Mouse (Mus musculus): ENCODE measurements at regions not wholly inside any gene's neighbourhood (a gene's known extent, or its start where the extent isn't known, plus 50 kb on each side); places are given as distances from the start of the nearest gene placed in this dataset.

GRCm38 (mm10) chr14:92958138-92958537 lies 932.3 kb downstream of the Pcdh9 start:
- DNase-seq: peak; percentile 49 to 82

GRCm38 (mm10) chr14:92955485-92955884 lies 935.0 kb downstream of the Pcdh9 start:
- no peak for DNase-seq

- peak; percentile 13 to 41 for DNase-seq
Observed at GRCm38 (mm10) chr14:92907623-92908045, 982.8 kb downstream of the Pcdh9 start.

DNA sequence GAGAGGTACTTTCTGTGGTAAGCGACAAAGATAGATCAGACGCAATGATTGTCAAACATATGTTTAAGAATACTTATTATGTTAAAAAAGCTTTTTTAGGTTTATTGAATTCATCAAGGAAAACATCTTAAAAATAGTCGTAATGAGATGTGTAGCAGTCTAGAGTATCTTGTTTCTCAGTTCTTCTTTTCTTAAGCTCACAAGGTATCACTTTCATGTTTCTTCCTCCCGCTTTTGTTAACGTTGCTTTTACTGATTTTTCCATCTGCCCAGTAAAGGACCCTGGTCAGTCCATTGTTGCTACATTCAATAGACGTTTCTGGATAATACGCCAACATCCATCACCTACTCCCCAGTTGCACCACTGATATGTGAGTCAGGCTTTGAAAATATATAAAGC lies 1015.9 kb downstream of the Pcdh9 start:
- DNase-seq: no peak

- DNase-seq: no peak
Observed at GRCm38 (mm10) chr14:92866462-92866861, 1024.0 kb downstream of the Pcdh9 start.

GRCm38 (mm10) chr14:92862942-92863341 lies 1027.5 kb downstream of the Pcdh9 start:
- DNase-seq: no peak

DNA sequence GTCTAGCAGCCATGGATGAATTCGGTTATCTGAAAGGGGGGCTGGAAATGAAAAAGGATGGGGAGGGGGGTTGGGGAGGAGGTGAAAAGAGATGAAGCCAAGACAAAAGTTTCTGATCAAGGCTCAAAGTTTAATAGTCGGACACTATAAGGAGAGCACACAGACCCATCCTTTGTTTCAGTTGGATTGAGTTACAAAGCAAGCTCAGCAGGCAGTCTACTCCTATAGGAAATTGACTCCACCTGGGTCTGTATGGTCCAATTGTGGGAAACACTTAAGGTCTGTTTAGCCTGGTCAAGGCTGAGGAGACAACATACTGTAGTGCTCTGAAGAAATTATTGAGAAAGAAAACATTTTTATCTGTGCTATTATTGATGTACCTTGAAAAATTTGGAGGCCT lies 1029.8 kb downstream of the Pcdh9 start:
- no peak for DNase-seq

DNA sequence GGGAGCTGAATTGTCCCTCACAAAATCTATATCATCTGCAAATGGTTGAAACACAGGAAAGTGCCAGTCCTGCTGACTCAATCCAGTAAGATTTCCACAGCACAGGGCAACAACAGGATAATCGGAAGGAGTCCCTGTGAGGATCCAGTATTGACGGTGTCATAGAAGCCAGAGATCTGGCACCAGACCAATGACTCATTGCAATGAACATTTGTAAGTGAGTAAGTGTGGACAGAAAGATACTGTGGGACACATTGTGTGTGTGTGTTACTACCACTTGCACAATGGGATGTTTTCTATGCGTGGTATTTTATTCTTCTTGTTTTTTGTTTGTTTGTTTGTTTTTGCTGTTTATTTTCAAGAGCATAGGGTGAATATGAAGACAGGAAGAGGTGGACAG lies 1056.8 kb downstream of the Pcdh9 start:
- peak; percentile 2 to 5 for DNase-seq

GRCm38 (mm10) chr14:92829171-92829570 lies 1061.3 kb downstream of the Pcdh9 start:
- no peak for DNase-seq

DNA sequence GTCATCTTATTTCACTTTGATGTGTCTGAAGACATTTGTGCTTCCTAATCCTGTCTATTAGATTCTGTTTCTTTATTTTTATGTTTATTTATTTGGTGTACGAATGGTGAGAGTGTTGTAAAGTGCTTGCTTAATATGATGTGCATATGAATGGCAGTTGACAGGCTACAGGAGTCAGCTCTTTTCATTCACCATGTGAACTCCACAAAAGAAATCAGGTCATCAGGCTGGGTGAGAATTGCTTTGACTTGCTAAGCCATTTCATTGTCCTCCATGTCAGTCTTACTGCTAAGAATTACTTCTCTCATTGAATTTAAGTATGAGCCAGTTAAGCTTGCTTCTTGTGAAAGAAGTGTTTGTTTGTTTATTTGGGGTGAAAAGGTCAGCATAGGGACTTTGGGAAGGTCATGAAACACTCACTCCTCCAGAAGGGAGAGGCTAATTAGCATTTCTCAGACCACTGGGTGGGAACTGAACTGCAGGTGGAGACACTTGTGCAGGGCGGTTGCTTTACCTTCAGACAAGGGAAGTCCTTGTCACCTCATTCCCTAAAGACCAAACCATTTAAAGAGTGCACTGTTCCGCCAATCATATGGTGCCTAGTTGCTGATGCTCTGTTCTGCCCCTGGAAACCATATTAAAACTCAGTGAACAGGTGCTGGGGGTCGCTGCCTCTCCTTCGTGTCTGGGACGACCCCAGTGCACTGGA lies 1063.7 kb downstream of the Pcdh9 start:
- no peak for DNase-seq

DNA sequence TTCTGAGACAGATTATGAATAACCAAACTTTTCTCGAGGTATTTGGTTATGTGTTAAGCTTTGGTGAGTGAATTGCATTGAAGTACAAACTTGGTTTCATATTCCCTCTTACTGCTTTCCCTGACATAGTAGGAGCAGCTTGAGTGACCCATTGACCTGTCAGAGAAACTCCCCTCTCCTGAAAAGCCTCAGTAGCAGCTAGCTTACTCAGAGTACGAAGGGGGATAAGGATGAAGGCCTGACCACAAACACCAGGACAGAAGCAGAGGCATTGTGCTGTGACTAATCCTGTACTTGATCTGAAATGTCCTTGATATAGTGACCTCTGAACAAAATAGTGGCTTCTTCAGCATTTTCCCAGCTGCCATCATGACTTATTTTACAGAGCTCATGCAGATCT lies 1070.4 kb downstream of the Pcdh9 start:
- DNase-seq: no peak
